Mouse (Mus musculus): Measurements from ENCODE around the gene Ppp1r15b. TPM values are rescaled to one million over a fixed set of nuclear protein-coding genes. Genes with fewer than 3 reads are reported as not detected.
A peak's percentile ranks its signal among the peaks of the same experiment; 100 is the strongest.

Gene Ppp1r15b
- polyA plus RNA-seq, 1 experiment from 2014 or later, result 55.3 TPM

DNA sequence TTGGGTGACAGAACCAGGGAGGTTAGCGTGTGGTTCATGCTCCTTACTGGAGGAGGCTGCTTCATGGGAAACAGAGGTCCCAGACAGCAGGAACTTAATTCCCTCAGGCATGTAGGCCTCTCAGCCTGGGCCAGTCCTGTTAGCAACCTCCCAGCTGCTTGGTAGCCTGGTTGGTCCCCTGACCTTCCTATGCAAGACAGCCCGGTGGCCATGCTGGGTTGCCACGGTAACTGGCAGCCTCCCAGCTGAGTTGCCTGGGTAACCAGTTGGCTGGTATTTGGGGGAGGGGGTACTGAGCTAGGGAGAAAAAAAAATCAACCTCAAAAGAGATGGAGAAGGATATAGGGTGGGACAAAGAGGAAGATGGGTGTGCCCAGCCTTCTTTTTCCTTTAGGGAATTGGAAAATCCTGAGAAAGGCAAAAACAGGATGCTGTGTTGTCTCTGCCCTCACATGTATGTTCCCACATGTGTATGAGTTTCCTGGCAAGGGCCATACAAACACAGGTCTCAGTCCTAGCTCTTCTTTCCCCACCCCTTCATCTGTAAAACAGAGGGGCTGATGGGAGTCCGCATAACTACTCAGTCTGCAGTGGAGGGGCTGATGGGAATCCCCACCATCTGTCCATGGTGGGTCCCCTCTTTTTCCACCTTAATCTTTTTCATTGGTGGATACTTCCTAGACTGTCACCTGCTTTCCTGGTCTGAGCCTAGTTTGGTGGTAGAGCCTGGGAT, 57.2 kb downstream of the Ppp1r15b start:
- 10% methylated on average over 4 of the region's 4 CpGs for WGBS
- Histone ChIP-seq H3K27ac (ENCODE audit: low read depth, low read length) (peak overlapping the region; percentile 78), H3K36me3 (ENCODE audit: control insufficient read depth, insufficient read depth, low read length) (no peaks in the 10 kb centered on the region), H3K9ac (ENCODE audit: low read length) (no peak overlapping the region), H3K27me3 (ENCODE audit: control insufficient read depth, insufficient read depth, low read length) (no peaks in the 10 kb centered on the region), H3K9me3 (ENCODE audit: control insufficient read depth, low read length) (no peaks in the 10 kb centered on the region), H3K4me1 (ENCODE audit: control insufficient read depth, insufficient read depth, low read length) (peaks cover 28% of the 10 kb centered on the region), H3K4me3 (ENCODE audit: low read depth, low read length) (no peak overlapping the region), H3K4me2 (ENCODE audit: low read depth) (peak overlapping the region; percentile 24)
- peak; percentile 91 for DNase-seq (ENCODE audit: low spot score)
- ATAC-seq (ENCODE audit: insufficient read depth, low FRiP score, low TSS enrichment), result peak; percentile 90

GRCm38 (mm10) chr1:133188719-133189118, 57.8 kb downstream of the Ppp1r15b start:
- Histone ChIP-seq H3K9me3 (ENCODE audit: control insufficient read depth, low read length) (no peaks in the 10 kb centered on the region), H3K27me3 (ENCODE audit: control insufficient read depth, insufficient read depth, low read length) (no peaks in the 10 kb centered on the region), H3K27ac (ENCODE audit: low read depth, low read length) (peak overlapping the region; percentile 78; the same call in 1 of the 2 replicates), H3K4me2 (ENCODE audit: low read depth) (no peak overlapping the region), H3K9ac (ENCODE audit: low read length) (no peak overlapping the region), H3K4me1 (ENCODE audit: control insufficient read depth, insufficient read depth, low read length) (peaks cover 27% of the 10 kb centered on the region), H3K4me3 (ENCODE audit: low read depth, low read length) (no peak overlapping the region), H3K36me3 (ENCODE audit: control insufficient read depth, insufficient read depth, low read length) (no peaks in the 10 kb centered on the region)
- 91% methylated on average over 8 of the region's 8 CpGs for WGBS
- DNase-seq (ENCODE audit: low spot score), result no peak
- ATAC-seq (ENCODE audit: insufficient read depth, low FRiP score, low TSS enrichment), result no peak

Other genes with a start within 250 kb of the Ppp1r15b start
- gene Mdm4, start 100.6 kb upstream of the Ppp1r15b start, polyA plus RNA-seq (2014; fragmentation: Nextera tagmentation; extraction: Ambion mirVana), result 41.0 and 41.2 TPM in 2 replicates
- gene Pik3c2b, start 85.5 kb upstream of the Ppp1r15b start, polyA plus RNA-seq (2014; fragmentation: Nextera tagmentation; extraction: Ambion mirVana), result 14.6 and 15.4 TPM in 2 replicates
- gene Plekha6, start 33.1 kb downstream of the Ppp1r15b start, polyA plus RNA-seq (2014; fragmentation: Nextera tagmentation; extraction: Ambion mirVana), result 12.5 and 15.2 TPM in 2 replicates
- gene Golt1a, start 178.7 kb downstream of the Ppp1r15b start, polyA plus RNA-seq (2014; fragmentation: Nextera tagmentation; extraction: Ambion mirVana), result not detected in 2 replicates
- gene Kiss1, start 190.7 kb downstream of the Ppp1r15b start, polyA plus RNA-seq (2014; fragmentation: Nextera tagmentation; extraction: Ambion mirVana), result not detected in 2 replicates
- gene Ren1, start 219.4 kb downstream of the Ppp1r15b start, polyA plus RNA-seq (2014; fragmentation: Nextera tagmentation; extraction: Ambion mirVana), result not detected in 2 replicates
- 1.9 and 3.0 TPM in 2 replicates for gene Etnk2, start 232.4 kb downstream of the Ppp1r15b start, polyA plus RNA-seq (2014; fragmentation: Nextera tagmentation; extraction: Ambion mirVana)